Mouse (Mus musculus): ENCODE measurements around the gene Slx4ip.

DNA sequence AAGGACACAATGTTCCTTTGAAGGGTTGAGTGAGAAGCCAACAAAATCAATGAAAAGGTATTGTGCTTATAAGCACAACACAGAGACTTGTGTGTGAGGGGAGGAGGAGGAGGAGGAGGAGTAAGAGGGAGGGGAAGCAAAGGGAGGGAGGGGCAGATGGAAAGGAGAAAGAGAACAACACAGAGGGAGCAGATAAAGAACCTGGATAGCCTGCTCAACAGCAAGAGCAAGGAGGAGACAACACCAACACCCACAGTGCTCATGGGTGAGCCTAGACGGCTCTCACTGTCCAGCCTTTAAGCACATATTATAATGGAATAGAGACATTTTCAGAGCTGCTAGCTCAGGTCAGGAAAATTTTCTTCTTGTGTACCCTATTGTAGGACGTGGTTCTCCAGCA, 18.3 kb downstream of the Slx4ip start:
- TF ChIP-seq POLR2A (IDR thresholded peaks at IDR 0.05; ENCODE audit: low read depth, low read length), result no peak
- TF ChIP-seq CTCF (conservative IDR thresholded peaks at IDR 0.05; ENCODE audit: insufficient read depth, insufficient read length, low read depth, low read length), result no peak

Data from kidney, adult 2 months (tissue).